Mouse (Mus musculus) liver, embryonic 12.5 days (tissue): ENCODE results near the gene Mrm1. TPM values are rescaled to one million over a fixed set of nuclear protein-coding genes. Genes with fewer than 3 reads are reported as not detected.

Source experiments
- ATAC-seq: fragments of 200-750 bp; cut with Nextera tagmentation; 2 replicates; pipeline ENCODE4 v1.8.0; 2017; ENCODE audit warnings: moderate number of reproducible peaks, mild to moderate bottlenecking, moderate library complexity
- H3K27ac ChIP-seq: fragments of 300-500 bp; sonication (generic); 2 replicates; pipeline ENCODE4 v1.5.1; 2016; ENCODE audit warnings: mild to moderate bottlenecking
- H3K27me3 ChIP-seq: fragments of 300-500 bp; sonication (generic); replicated peaks from 2 replicates; pipeline ENCODE4 v1.6.1; 2016; ENCODE audit warnings: mild to moderate bottlenecking, moderate library complexity
- H3K36me3 ChIP-seq: fragments of 300-500 bp; sonication (generic); 2 replicates; pipeline ENCODE4 v1.6.1; 2016; ENCODE audit warnings: mild to moderate bottlenecking, moderate library complexity
- H3K4me1 ChIP-seq: fragments of 300-500 bp; sonication (generic); 2 replicates; pipeline ENCODE4 v1.6.1; 2016
- H3K4me2 ChIP-seq: fragments of 300-500 bp; sonication (generic); 2 replicates; pipeline ENCODE4 v1.6.1; 2016; ENCODE audit warnings: mild to moderate bottlenecking, moderate library complexity
- H3K4me3 ChIP-seq: fragments of 300-500 bp; sonication (generic); 2 replicates; pipeline ENCODE4 v1.5.1; 2016; ENCODE audit warnings: mild to moderate bottlenecking, moderate library complexity
- H3K9ac ChIP-seq: fragments of 300-500 bp; sonication (generic); 2 replicates; pipeline ENCODE4 v1.6.1; 2016; ENCODE audit warnings: mild to moderate bottlenecking, moderate library complexity
- H3K9me3 ChIP-seq: fragments of 300-500 bp; sonication (generic); replicated peaks from 2 replicates; pipeline ENCODE4 v1.6.1; 2016; ENCODE audit warnings: mild to moderate bottlenecking, moderate library complexity
- WGBS: fragments of 180-500 bp; shearing (Covaris S2); methylation state at CpG from one replicate; pipeline ENCODE4 v1.1.7; 2016; ENCODE audit not compliant: insufficient replicate concordance; 5-methylcytosine and 5-hydroxymethylcytosine counted together
- polyA plus RNA-seq: library from polyadenylated mRNA; unstranded; fragments of >200 nt; fragmentation: Nextera tagmentation; extraction: Ambion mirVana; gene quantifications from 2 replicates; pipeline ENCODE4 v1.2.1, GENCODE M21; 2016

Gene Mrm1
- polyA plus RNA-seq, 1 experiment from 2014 or later = 18.6 TPM

DNA sequence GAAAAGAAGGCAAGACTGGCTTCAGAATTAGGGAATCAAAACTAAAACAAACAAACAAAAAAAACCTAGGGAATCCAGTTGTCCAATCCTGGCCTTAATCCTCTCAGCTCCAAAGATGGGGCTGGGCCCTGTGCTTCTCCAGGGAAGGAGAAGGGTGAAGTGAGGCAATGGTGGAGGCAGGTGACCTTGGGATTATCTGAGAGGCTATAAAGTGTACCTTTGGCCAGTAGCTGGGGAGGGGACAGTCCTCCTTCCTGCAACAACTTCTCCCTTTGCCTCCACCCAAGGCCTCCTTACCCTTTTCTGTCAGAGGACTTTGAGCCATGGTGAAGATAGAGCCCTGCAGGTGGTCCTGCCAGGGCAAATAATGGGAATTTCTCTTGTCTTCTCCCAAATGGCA is 8.2 kb upstream of the Mrm1 start:
- H3K4me2 ChIP-seq = peak overlapping the region; percentile 99
- no peak for ATAC-seq
- no peaks in the 10 kb centered on the region for H3K9me3 ChIP-seq
- H3K27ac ChIP-seq = peak overlapping the region; percentile 100
- peak overlapping the region; percentile 99 for H3K9ac ChIP-seq
- peaks cover 66% of the 10 kb centered on the region for H3K4me1 ChIP-seq
- peak overlapping the region; percentile 98 for H3K4me3 ChIP-seq
- peaks cover 79% of the 10 kb centered on the region for H3K36me3 ChIP-seq
- no peaks in the 10 kb centered on the region for H3K27me3 ChIP-seq

DNA sequence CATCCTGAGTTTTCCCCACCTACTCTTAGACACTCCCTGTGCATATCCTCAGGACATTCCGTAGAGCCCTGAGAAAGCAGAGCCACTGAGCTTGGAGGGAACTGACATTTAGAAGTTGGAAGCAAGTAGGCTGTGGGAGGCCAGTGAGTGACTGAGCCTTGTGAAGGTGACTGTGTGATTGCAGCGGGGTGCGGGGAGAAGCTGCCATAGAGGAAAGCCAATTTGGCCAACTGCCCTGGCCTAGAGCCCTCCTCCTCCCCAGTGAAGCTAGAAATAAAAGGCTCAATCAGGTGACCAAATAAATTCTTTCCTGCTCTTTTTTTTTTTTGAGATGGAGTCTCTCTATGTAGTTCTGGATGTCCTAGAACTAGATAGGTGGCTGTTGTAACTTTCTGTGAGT is 6.9 kb upstream of the Mrm1 start:
- peaks cover 79% of the 10 kb centered on the region for H3K4me1 ChIP-seq
- peak overlapping the region; percentile 99 for H3K9ac ChIP-seq
- no peaks in the 10 kb centered on the region for H3K27me3 ChIP-seq
- no peak for ATAC-seq
- H3K9me3 ChIP-seq = no peaks in the 10 kb centered on the region
- WGBS = 67% methylated on average over 3 of the region's 3 CpGs
- peak overlapping the region; percentile 99 for H3K4me2 ChIP-seq
- H3K4me3 ChIP-seq = peak overlapping the region; percentile 98
- peak overlapping the region; percentile 100 for H3K27ac ChIP-seq
- peaks cover 79% of the 10 kb centered on the region for H3K36me3 ChIP-seq

DNA sequence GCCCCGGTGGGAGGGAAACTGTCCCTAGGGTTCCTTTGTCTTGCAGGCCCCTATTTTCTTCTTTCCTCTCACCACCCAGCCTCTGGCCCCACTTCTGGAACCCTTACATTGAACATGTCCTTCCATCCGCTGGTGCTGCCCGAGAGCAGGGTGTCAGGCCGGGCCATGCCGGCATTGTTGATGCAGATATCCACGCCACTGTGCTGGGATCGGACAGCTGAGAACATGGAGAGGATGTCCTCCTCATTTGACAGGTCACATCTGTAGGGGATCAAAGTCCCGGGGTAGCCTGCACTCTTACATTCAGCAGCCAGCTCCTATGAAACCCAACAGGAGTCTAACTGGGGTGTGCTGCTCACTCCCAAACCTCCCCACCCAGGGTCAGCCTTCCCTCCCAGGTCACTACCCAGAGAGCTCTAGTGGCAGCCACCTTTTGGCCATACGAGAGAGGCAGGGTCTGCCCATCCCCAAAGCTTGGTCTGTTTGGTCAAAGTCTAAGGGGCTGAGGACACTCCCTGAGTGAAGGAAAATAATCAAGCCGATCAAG is 6.0 kb upstream of the Mrm1 start:
- Histone ChIP-seq H3K9ac (peak overlapping the region; percentile 99), H3K4me3 (peak overlapping the region; percentile 98), H3K4me2 (peak overlapping the region; percentile 99), H3K27me3 (no peaks in the 10 kb centered on the region), H3K27ac (peak overlapping the region; percentile 100), H3K36me3 (peaks cover 79% of the 10 kb centered on the region), H3K9me3 (no peaks in the 10 kb centered on the region), H3K4me1 (peaks cover 85% of the 10 kb centered on the region)
- ATAC-seq = no peak
- WGBS = 84% methylated on average over 10 of the region's 10 CpGs

DNA sequence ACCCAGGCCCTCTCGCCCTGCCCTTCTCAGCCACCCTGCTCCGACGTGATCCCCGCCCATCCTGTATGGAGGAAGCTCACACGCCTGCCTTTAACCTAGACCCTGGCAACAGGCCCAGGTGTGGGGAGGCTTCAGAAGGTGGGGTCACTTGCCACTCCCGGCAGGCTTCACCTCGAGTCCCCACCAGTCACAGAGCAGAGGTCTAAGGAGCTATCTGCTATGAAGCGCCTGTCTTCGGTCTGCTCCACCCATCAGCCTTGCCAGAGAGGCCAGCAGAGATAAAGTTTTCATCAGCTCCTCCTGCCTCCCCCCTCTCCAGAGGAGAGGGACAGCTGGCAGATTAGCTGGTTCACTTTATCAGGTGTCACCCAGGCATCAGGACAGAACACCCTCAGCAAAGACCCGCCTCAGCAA is 4.2 kb upstream of the Mrm1 start:
- Histone ChIP-seq H3K9me3 (no peaks in the 10 kb centered on the region), H3K4me2 (peak overlapping the region; percentile 99), H3K4me1 (peaks cover 88% of the 10 kb centered on the region), H3K36me3 (peaks cover 76% of the 10 kb centered on the region), H3K27me3 (no peaks in the 10 kb centered on the region), H3K27ac (peak overlapping the region; percentile 100), H3K4me3 (peak overlapping the region; percentile 98), H3K9ac (peak overlapping the region; percentile 99)
- ATAC-seq = peak; percentile 86
- 11% methylated on average over 10 of the region's 10 CpGs for WGBS

DNA sequence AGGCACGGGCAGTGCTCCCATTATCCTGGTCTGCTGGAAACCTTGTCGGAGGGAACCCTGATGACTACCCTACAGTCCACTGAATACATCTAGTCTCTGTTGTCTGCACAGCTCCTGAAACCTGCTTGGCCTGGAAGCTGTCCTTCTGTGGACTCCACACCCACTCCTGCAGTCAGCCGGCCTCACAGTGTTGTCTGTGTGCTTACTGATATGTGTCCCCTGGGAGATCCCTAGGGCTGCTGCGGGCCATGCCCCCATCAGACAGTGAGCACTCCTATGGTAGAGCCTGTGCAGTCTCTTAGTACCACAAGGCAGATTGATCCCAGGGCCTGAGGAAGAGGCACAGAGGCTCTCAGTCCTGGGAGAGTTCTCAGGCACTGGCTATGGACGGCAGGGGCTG is 3.2 kb upstream of the Mrm1 start:
- Histone ChIP-seq H3K36me3 (peaks cover 80% of the 10 kb centered on the region), H3K9me3 (no peaks in the 10 kb centered on the region), H3K4me1 (peaks cover 96% of the 10 kb centered on the region), H3K4me2 (peak overlapping the region; percentile 99), H3K9ac (peak overlapping the region; percentile 95), H3K27me3 (no peaks in the 10 kb centered on the region), H3K4me3 (peak overlapping the region; percentile 98), H3K27ac (peak overlapping the region; percentile 100)
- ATAC-seq = peak; percentile 61
- 45% methylated on average over 5 of the region's 5 CpGs for WGBS

DNA sequence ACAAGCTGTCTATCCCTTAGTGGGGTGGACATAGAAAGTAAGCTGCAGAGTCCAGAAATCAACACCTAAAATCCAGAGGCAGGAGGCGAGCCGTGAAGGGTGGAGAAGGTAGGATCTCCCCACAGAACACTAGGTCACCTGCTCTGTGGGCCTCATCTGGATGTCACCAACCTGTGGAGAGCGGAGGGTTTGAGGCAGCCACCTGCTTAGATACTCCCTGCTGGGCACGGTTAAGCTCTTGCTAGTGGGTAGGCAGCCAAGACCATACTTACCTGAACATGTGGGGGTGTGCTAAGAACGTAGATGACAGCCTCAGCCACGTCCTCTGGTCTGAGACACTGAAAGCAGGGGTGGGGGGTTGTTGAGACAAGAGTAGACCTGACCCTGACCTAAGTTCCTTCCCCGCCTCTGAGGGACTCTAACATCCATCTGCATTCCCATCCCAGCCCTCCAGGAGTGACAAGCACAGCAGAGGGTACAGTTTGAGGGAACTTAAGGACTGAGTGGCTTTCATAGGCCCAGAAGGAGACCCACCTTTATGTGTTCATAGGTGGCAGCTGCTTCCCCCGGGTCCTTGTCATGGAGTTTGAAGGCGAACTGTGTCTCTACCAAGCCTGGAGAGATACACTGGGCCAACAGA is 1.9 kb upstream of the Mrm1 start:
- Histone ChIP-seq H3K27ac (peak overlapping the region; percentile 100), H3K4me3 (peak overlapping the region; percentile 98), H3K4me2 (peak overlapping the region; percentile 99), H3K4me1 (peaks cover 93% of the 10 kb centered on the region), H3K9ac (peak overlapping the region; percentile 95), H3K27me3 (no peaks in the 10 kb centered on the region), H3K9me3 (no peaks in the 10 kb centered on the region), H3K36me3 (peaks cover 80% of the 10 kb centered on the region)
- ATAC-seq = no peak
- 80% methylated on average over 9 of the region's 9 CpGs for WGBS

DNA sequence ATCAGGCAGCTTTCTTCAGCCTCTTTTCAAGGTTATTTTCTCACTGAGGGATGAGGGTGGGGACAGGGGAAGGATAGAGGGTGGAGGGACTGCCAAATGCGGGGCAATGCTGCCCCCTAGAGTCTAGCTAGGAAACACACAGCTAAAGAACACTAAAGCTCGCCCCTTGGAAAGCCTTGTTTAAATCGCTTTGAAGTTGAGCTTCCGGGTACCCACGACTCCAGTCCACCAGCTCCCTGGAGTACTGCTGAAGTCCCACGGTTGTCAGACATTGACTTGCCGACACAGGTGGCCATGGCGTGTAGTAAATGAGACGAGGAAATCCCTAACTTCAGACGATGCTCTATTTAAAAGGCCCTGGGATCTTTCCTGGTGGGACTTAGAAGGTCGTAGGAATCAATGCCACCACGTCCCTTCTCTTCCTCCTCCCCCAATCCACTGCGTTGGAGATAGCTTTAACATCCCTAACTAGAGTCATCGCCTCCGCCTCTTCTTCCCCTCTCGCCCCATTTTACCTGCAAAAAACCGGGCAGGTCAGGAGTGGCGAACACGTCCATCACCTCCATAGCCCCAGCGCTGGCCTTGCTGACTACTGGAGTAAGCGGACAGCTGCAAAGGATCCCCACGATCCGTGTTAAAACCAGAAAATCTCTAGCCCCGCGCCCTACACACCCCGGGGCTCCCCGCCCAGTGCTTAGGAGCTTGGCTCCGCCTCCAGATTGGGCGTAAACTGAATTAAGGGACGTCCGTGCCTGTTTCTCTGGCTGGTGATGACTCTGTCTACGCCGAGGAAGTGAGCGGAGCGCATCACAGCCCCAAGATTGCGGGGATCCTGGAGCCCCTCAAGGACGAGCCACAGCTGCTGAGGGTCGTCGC is 992 bp downstream of the Mrm1 start:
- ATAC-seq = peak; percentile 54
- Histone ChIP-seq H3K4me2 (peak overlapping the region; percentile 99), H3K27me3 (no peaks in the 10 kb centered on the region), H3K36me3 (peaks cover 81% of the 10 kb centered on the region), H3K4me3 (peak overlapping the region; percentile 98), H3K9ac (peak overlapping the region; percentile 95), H3K9me3 (no peaks in the 10 kb centered on the region), H3K27ac (peak overlapping the region; percentile 100), H3K4me1 (peaks cover 72% of the 10 kb centered on the region)
- 0% methylated on average over 39 of the region's 39 CpGs for WGBS

DNA sequence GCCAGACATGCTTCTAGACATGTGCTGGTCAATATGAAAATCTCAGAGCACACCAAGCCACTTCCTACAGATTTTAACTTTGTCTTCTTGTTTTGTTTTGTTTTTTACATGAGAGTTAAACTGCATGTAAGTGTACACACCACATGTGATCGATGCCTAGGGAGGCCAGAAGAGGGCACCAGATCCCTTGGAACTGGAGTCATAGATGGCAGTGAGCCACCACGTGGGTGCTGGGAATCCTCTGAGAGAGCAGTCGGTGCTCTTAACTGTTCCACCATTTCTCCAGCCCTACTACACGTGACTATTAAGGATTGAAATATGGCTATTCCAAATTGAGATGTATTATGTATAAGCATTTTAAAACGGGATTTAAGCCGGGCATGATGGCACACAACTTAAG is 2.0 kb downstream of the Mrm1 start:
- no peak overlapping the region for H3K9ac ChIP-seq
- H3K9me3 ChIP-seq = no peaks in the 10 kb centered on the region
- no peak overlapping the region; the same call in 1 of the 2 replicates for H3K27ac ChIP-seq
- H3K27me3 ChIP-seq = no peaks in the 10 kb centered on the region
- H3K4me1 ChIP-seq = peaks cover 62% of the 10 kb centered on the region
- WGBS = 76% methylated on average over 6 of the region's 6 CpGs
- no peak overlapping the region for H3K4me3 ChIP-seq
- peaks cover 82% of the 10 kb centered on the region for H3K36me3 ChIP-seq
- ATAC-seq = no peak
- 0 out of 2 replicates have a peak overlapping the region, but pooled peaks have one; percentile 99 for H3K4me2 ChIP-seq

DNA sequence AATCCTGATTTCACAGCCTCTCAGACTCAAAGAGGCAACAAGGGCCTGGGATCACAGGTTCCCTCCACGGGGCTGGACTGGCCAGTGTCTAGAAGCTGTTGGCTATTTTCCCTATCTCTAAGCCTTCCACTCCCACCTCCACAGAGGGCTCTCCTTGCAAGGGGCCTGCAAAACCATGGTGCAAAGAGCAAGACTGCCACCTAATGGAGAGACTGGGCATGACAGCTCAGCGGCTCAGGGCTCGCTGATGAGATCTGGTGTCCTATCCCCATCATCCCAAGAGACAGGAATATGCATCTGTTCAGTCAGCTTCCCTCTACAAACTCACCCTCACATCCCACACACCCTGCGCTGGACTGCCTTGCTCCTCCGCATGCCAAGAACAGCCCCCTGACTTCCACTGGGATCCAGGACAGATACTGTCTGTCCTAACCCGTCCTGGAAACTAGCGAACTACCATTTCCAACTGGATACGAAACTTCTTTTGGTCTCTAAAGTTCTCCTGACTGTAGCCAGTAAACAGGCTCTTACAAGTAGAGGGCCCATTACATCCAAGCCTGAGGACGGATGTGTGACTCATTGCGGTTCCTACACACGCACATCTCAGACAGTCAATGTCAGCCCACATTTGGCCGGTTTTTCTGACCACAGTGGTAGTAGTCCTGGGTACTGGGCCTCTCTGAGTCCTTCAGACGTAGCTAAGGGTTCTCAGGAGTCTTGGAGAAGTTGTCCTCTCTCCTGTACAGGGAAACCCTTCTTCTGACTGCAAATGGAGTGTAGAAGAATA is 5.4 kb downstream of the Mrm1 start:
- no peak for ATAC-seq
- Histone ChIP-seq H3K4me1 (peaks cover 30% of the 10 kb centered on the region), H3K4me3 (no peak overlapping the region), H3K9ac (no peak overlapping the region), H3K27ac (no peak overlapping the region), H3K4me2 (no peak overlapping the region), H3K27me3 (no peaks in the 10 kb centered on the region; the same call in 1 of the 2 replicates), H3K9me3 (no peaks in the 10 kb centered on the region), H3K36me3 (peaks cover 67% of the 10 kb centered on the region)
- WGBS = 55% methylated on average over 13 of the region's 13 CpGs

DNA sequence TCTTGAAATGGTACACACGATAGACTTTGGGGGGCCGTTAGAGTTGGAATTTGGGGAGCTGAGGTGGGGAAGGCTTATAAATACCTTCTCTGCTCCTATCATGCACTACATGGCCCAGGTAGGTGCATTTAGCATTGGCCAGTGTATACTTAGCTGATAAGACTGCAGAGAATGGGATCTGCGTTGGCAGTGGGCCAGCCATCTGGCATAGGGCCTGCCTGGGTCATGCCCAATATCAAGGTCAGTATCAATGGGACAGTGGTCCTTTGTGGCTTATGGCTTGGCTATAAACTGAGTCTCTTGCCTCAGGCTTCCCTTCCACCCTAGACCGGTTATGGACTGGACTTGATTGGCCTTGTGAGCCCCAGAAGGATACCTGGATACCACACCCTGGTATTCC is 14.9 kb downstream of the Mrm1 start:
- H3K4me1 ChIP-seq = no peaks in the 10 kb centered on the region
- no peaks in the 10 kb centered on the region for H3K36me3 ChIP-seq
- WGBS = 74% methylated on average over 4 of the region's 4 CpGs
- H3K9me3 ChIP-seq = no peaks in the 10 kb centered on the region
- H3K9ac ChIP-seq = no peak overlapping the region
- peaks cover 53% of the 10 kb centered on the region for H3K27me3 ChIP-seq
- no peak overlapping the region for H3K4me2 ChIP-seq
- no peak for ATAC-seq
- no peak overlapping the region for H3K27ac ChIP-seq
- H3K4me3 ChIP-seq = no peak overlapping the region

DNA sequence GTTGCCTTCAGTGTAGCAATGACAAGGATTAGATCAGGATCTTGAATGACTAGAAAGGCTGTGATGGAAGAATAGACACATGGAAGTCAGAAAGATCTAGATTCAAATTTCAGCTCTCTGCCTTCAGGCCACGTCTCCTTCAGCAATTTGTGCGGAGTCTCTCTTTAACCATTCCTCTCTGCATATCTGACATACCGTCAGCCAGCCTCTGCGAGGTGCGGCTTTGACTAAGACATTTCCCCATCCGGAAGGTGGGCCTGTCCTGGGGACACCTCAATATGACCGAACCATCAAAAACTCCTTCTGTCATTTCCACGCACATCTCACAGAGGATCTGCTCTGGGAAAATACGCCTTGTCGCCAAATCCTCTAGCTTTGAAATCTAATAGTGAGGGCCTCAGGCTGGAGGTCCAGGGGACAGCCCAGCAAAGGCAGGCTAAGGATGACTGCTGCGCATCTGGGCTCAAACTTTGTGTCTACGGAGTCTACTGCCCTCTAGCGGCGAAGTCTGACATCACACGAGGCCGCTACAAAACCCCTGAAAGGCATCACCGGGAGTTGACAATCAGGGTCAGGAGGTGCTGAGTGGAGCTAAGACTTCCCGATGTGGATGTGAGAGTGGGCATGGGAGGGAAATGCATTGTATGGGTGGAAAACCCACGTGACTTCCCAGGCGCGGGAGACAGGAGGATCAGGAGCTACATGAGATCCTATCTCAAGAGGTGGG is 21.5 kb downstream of the Mrm1 start:
- H3K9me3 ChIP-seq = no peaks in the 10 kb centered on the region
- H3K9ac ChIP-seq = no peak overlapping the region
- H3K36me3 ChIP-seq = no peaks in the 10 kb centered on the region
- no peak overlapping the region for H3K4me3 ChIP-seq
- 20% methylated on average over 21 of the region's 21 CpGs for WGBS
- no peak overlapping the region for H3K27ac ChIP-seq
- ATAC-seq = peak; percentile 47; the same call in 1 of the 2 replicates
- no peaks in the 10 kb centered on the region for H3K4me1 ChIP-seq
- H3K27me3 ChIP-seq = peaks cover 50% of the 10 kb centered on the region
- no peak overlapping the region for H3K4me2 ChIP-seq
